Mouse (Mus musculus) embryonic facial prominence, embryonic 10.5 days (tissue): ENCODE measurements around the gene Tubgcp6. TPM values are rescaled to one million over a fixed set of nuclear protein-coding genes. Genes with fewer than 3 reads are reported as not detected.

Experiments used
- DNase-seq: peaks from one replicate; pipeline ENCODE4 v3.0.0-alpha.2; 2017; ENCODE audit warnings: low spot score
- H3K27ac ChIP-seq: fragments of 300-500 bp; sonication (generic); replicated peaks from 2 replicates; pipeline ENCODE4 v1.5.1; 2016; ENCODE audit warnings: mild to moderate bottlenecking
- H3K27me3 ChIP-seq: fragments of 300-500 bp; sonication (generic); replicated peaks from 2 replicates; pipeline ENCODE4 v1.6.1; 2016; ENCODE audit warnings: low read depth, mild to moderate bottlenecking; ENCODE audit not compliant: poor library complexity, severe bottlenecking
- H3K36me3 ChIP-seq: fragments of 300-500 bp; sonication (generic); replicated peaks from 2 replicates; pipeline ENCODE4 v1.6.1; 2016; ENCODE audit warnings: mild to moderate bottlenecking, moderate library complexity
- H3K4me1 ChIP-seq: fragments of 300-500 bp; sonication (generic); 2 replicates; pipeline ENCODE4 v1.6.1; 2016
- H3K4me3 ChIP-seq: fragments of 300-500 bp; sonication (generic); 2 replicates; pipeline ENCODE4 v1.5.1; 2016; ENCODE audit warnings: mild to moderate bottlenecking, moderate library complexity
- H3K9me3 ChIP-seq: fragments of 300-500 bp; sonication (generic); 2 replicates; pipeline ENCODE4 v1.6.1; 2016; ENCODE audit warnings: mild to moderate bottlenecking
- WGBS: fragments of 180-500 bp; shearing (Covaris S2); methylation state at CpG from one replicate; pipeline ENCODE4 v1.1.7; 2016; 5-methylcytosine and 5-hydroxymethylcytosine counted together
- polyA plus RNA-seq: library from polyadenylated mRNA; unstranded; fragments of >200 nt; fragmentation: Nextera tagmentation; extraction: Ambion mirVana; gene quantifications from 2 replicates; pipeline ENCODE4 v1.2.1, GENCODE M21; 2016

Gene Tubgcp6
- polyA plus RNA-seq, 1 experiment from 2014 or later: 25.9 TPM

DNA sequence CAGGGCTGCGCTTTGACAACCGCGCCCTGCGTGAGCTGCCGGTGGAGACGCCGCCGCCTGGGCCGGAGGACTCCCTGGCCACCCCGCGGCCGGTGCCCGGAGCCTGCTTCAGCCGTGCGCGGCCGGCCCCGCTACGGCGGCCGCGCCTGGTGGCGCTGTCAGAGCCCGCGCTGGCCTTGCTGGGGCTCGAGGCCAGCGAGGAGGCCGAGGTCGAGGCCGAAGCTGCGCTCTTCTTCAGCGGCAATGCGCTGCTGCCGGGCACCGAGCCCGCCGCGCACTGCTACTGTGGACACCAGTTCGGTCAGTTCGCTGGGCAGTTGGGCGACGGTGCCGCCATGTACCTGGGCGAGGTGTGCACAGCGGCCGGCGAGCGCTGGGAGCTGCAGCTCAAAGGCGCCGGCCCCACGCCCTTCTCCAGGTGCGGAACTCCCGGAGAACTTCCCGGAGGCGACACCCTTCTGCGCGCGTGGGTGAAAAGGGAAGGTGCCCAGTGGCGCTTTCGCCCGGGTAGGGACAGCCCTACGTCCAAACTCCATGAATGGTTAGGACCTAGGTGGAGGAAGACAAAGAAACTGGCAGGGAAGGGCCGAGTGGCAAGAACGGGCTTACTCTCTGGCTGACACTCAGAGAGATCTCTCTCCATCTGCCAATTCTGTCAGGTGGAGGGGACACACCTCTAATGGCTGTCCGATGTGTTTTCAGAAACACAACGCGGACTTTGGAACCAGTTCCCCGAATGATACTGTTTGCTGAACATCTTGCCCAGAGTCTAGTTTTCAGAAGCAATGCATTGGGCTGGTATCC is 33.5 kb downstream of the Tubgcp6 start:
- peak overlapping the region; percentile 90 for H3K27ac ChIP-seq
- H3K9me3 ChIP-seq: no peaks in the 10 kb centered on the region
- H3K27me3 ChIP-seq: no peaks in the 10 kb centered on the region
- DNase-seq: no peak
- H3K36me3 ChIP-seq: peaks cover 53% of the 10 kb centered on the region
- H3K4me1 ChIP-seq: peaks cover 27% of the 10 kb centered on the region
- peak overlapping the region; percentile 98 for H3K4me3 ChIP-seq
- WGBS: 4% methylated on average over 68 of the region's 68 CpGs

DNA sequence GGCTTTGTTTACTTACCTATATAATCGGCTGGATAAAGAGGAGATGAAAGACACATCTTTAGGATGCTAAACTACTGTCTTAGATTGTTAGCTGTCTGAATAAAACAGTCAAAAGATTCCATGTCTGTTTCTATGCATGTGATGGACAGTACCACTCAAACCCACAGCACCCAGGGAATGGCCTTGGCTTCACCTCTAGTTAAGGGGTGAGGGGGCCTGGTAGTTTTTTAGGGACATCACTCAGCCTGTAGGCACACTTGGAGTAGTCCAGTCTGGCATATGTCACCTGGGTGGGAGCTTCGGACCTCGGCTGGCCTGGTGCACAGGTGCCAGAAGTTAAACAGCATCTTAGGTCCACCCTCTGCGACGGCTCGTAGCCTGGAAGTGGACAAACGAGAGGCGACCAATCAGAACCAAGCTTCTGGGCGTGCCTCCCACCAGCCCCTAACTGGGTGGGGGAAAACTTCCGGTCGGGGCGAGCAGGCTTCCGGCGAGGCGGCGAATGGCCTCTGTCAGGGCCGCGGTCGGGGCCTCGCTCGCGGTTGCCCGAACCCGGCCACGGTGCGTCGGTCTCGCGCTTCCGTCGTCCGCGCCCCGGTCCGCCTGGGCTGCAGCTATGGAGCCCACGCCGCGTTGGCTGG is 34.2 kb downstream of the Tubgcp6 start, which contains the start of gene Selenoo:
Gene Selenoo, plus strand, starts transcription at position 478 of the 641 bp plus-strand sequence.
- Histone ChIP-seq H3K9me3 (no peaks in the 10 kb centered on the region), H3K36me3 (peaks cover 53% of the 10 kb centered on the region), H3K27me3 (no peaks in the 10 kb centered on the region), H3K4me3 (peak within 1 kb of the TSS; percentile 98), H3K27ac (peak within 1 kb of the TSS; percentile 90), H3K4me1 (peaks cover 27% of the 10 kb centered on the region)
- 2% methylated on average over 38 of the region's 38 CpGs for WGBS
- DNase-seq: peak; percentile 92

DNA sequence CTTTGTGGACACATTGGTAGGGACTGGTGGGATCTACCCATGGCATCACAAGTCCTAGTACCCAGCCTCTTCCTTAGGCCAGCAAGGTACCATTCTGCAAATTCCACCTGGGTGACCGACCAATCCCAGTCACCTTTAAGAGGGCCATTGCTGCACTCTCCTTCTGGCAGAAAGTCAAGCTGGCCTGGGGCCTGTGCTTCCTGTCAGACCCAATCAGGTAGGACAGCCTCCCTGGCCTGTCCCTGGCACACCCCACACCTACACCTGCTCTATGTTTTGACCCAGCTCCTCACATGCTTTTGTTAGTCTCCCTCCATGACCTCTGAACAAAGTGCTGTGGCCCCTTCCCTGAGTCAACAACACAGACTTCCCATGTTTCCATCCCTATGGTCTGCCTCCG is 38.1 kb downstream of the Tubgcp6 start:
- Histone ChIP-seq H3K27me3 (no peaks in the 10 kb centered on the region), H3K4me1 (peaks cover 19% of the 10 kb centered on the region), H3K9me3 (no peaks in the 10 kb centered on the region), H3K27ac (no peak overlapping the region), H3K36me3 (peaks cover 74% of the 10 kb centered on the region), H3K4me3 (no peak overlapping the region)
- no peak for DNase-seq
- WGBS: 80% methylated on average over 2 of the region's 2 CpGs

DNA sequence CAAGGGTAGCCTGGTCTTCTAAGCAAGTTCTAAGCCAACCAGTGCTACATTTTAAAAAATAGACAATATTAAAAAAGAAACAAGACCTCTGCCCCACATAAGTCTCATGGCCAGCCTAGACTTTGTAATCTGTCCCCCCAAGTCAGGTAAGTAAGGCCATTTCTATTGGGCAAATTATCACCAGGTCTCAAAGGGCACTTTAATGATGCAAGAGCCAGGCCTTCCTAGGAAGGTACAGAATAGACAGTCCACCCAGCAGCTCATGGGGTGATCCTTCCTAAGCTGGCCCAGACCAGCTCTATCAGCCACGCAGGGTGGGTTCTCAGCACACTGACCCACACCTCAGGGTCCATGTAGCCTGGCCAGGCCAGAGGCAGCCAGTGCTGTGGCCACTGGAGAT is 39.0 kb downstream of the Tubgcp6 start:
- Histone ChIP-seq H3K9me3 (no peaks in the 10 kb centered on the region), H3K27me3 (no peaks in the 10 kb centered on the region), H3K4me1 (peaks cover 13% of the 10 kb centered on the region), H3K4me3 (no peak overlapping the region), H3K27ac (no peak overlapping the region), H3K36me3 (peaks cover 78% of the 10 kb centered on the region)
- WGBS: 85% methylated on average over 1 of the region's 1 CpGs
- no peak for DNase-seq

DNA sequence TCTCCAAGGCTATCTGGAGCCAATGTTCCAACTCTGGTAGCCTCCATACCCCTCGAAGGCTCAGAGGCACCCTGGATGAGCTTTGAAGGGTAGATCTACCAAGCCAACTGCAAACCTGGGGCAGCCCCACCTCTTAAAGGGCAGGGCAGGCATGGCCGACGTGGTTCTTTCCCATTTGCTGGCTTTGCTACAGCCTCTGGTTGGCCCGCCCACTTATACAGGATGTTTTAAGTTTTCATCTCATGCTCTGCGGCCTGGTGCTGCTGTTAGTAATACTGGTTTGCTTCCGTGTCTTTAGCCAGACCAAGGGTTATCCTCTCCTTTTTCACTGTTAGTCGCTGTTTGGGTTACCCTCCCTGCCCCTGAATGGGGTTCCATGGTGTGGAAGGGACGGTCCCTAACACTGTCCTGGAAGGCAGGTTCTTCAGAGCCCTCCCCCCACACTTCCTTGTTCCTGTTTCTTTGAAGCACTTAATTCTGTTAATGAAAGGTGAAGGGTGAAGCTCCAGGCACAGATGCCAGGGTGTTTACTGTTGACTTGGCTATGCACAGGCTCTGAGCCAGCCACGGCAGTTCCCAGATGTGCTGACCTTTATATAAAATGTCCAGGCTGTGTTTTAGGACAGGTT is 44.6 kb downstream of the Tubgcp6 start:
- WGBS: 62% methylated on average over 9 of the region's 9 CpGs
- peaks cover 45% of the 10 kb centered on the region for H3K4me1 ChIP-seq
- H3K27me3 ChIP-seq: no peaks in the 10 kb centered on the region
- H3K27ac ChIP-seq: no peak overlapping the region; the same call in 1 of the 2 replicates
- no peaks in the 10 kb centered on the region for H3K9me3 ChIP-seq
- no peak for DNase-seq
- peak overlapping the region; percentile 87; the same call in 1 of the 2 replicates for H3K4me3 ChIP-seq
- H3K36me3 ChIP-seq: peaks cover 37% of the 10 kb centered on the region

DNA sequence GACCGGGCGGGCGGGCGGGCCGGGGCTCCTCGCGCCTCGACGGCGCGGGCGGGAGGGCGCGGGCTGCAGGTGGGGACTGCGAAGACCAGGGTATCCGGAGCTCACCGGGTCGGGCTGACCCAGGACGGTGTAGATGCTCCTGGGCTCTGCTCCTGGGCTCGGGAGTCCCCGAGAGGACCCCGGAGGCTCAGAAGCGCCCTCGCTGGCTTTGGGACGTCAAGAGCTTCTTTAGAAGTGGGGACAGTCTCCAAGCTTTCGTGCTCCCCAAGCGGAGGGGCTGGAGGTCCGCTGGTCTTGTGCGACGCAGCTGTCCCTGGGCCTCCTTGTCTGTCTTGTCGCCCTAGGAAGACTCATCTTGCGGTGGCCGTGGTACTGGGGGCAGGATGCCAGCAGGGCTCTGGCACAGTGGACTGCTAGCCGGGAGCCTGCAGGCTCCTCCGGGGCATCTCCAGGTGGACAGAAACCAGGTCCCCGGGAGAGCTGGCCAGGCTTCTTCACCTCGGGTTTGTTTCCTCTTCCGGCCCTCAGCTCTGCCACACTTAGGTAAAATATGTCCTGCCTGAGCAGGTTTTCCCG is 46.7 kb downstream of the Tubgcp6 start:
- Histone ChIP-seq H3K27me3 (peaks cover under 1% of the 10 kb centered on the region; the same call in 1 of the 2 replicates), H3K9me3 (no peaks in the 10 kb centered on the region), H3K4me1 (peaks cover 45% of the 10 kb centered on the region), H3K4me3 (peak overlapping the region; percentile 87), H3K36me3 (peaks cover 17% of the 10 kb centered on the region), H3K27ac (peak overlapping the region; percentile 92)
- DNase-seq: no peak
- under 1% methylated on average over 39 of the region's 39 CpGs for WGBS

DNA sequence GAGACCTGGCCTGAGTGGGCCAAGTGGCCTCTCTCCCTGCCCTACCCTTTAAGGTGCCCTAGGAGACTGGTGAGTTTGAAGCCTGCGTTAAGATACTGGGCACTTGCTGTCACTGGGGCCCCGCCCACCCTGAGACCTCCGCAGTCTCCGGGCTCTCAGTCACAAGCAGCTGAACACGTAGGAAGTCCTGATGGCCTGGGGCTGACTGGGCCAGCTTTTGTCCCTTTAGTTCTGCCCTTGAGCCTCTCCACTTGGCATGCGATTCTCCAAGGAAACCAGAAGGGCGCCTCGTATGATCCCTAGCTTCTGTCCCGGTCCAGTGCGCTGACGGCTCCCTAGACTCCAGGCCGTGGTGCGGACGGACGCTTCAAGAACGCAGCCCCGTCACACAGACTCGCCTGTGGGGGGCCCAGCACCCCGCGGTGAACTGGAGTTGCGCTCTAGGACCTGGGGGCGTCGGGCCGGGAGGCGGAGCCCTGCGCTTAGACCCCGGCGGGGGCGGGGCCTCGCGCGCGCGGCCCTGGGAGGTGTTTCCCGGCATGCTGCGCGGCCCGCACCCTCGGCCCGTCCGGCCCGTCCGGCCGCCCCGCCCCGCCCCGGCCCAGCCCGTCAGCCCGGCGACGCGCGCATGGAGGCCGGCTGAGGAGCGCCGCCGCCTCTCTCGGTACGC is 47.3 kb downstream of the Tubgcp6 start:
- peak overlapping the region; percentile 92 for H3K27ac ChIP-seq
- H3K36me3 ChIP-seq: peaks cover 10% of the 10 kb centered on the region
- peak overlapping the region; percentile 87 for H3K4me3 ChIP-seq
- H3K4me1 ChIP-seq: peaks cover 45% of the 10 kb centered on the region
- H3K9me3 ChIP-seq: no peaks in the 10 kb centered on the region
- WGBS: under 1% methylated on average over 59 of the region's 59 CpGs
- peak; percentile 95 for DNase-seq
- H3K27me3 ChIP-seq: peaks cover 7% of the 10 kb centered on the region

DNA sequence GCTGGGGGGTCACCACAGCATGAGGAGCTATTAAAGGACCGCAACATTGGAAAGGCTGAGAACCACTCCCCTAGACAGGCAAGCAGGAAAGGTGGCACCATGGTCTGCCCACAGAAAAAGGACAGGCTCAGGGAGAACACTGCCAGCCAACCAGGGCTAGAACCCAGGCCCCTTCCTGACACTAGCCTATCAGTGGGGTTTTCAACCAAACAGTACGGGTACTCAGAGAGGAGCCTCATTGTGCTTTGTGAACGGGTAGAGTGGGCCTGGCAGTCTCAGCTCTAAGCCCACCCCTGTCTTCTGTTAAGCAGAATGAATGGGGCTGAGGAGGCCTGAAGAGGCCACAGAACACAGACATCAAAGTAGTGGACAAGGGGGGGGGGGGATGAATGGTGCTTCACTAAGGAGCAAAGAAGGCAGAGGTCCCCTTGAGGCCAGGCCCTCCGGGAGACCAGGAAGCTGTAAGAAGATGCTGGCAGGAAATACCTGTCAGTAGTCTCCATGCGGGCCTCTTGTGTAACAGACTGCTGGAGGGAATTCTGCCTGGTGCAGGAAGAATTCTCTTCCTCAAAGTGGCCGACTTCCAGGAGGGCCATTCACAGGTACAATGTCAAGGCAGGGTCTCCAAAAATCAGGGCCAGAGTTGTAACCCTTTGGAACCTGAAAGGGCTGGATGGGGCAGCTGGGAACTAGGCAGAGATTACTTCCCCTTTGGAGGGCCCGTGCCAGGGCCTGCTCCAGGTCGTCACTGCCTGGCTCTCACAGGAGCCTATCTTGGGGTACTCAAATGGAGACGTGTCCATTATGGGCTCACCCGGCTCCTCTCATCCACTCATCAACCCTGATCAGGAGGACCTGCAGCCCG is 48.1 kb downstream of the Tubgcp6 start, which contains the start of gene Trabd:
Gene Trabd, plus strand, starts transcription at position 512 of the 865 bp plus-strand sequence.
- H3K4me3 ChIP-seq: peak within 1 kb of the TSS; percentile 87
- peaks cover 15% of the 10 kb centered on the region for H3K27me3 ChIP-seq
- H3K9me3 ChIP-seq: no peaks in the 10 kb centered on the region
- peak within 1 kb of the TSS; percentile 92 for H3K27ac ChIP-seq
- H3K4me1 ChIP-seq: peaks cover 45% of the 10 kb centered on the region
- DNase-seq: peak; percentile 17
- peaks cover 4% of the 10 kb centered on the region for H3K36me3 ChIP-seq
- 21% methylated on average over 11 of the region's 11 CpGs for WGBS

DNA sequence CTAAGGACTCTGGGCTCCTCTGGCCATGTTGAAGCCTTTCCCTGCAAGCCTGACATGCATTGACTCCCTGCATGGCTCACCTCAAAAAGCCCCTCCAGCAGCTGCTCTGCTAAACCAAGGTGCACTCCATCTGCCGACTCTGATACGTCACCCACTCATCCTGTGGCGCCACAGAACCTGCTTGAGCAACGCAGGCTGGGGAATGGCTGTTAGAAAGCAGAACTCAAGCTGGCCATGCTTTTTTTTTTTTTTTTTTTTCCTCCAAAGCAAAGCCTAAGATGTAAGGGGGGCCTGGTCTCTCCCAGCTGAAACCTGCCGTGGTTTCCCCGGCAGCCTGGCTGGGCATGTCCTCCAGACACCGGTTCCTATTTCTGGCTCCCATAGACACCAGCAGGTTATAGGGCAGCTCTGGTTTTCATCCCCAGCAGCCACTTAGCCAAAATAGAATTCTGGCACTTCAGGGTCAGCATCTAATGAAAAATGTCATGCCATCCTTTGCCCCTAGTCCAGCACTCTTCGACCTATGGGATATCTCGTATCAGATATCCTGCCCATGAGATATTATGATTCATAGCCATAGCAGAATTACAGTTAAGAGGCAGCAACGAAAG is 48.8 kb downstream of the Tubgcp6 start:
- no peak for DNase-seq
- H3K9me3 ChIP-seq: no peaks in the 10 kb centered on the region
- H3K27me3 ChIP-seq: peaks cover 22% of the 10 kb centered on the region
- peaks cover 48% of the 10 kb centered on the region for H3K4me1 ChIP-seq
- peak overlapping the region; percentile 92; the same call in 1 of the 2 replicates for H3K27ac ChIP-seq
- whole genome bisulfite sequencing: 86% methylated on average over 10 of the region's 10 CpGs
- H3K4me3 ChIP-seq: peak overlapping the region; percentile 87; the same call in 1 of the 2 replicates
- no peaks in the 10 kb centered on the region for H3K36me3 ChIP-seq

DNA sequence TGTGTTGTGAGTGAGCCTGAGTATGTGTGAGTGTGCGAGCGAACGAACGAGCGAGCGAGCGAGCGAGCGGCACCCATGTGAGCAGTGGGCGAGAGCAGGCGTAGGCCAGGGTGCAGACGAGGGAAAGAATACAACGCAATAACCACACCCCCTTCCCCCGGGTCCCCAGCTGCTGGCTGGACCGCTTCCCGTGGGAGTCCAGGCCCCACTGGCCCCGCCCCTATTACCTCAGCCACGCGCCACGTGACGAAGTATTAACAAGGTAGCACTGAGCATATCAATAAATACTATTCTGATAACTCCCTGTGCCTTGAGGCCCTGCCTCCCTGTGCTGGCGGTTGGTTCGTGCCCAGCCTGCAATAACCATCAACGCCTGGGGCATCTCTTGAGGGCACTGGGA is 52.3 kb downstream of the Tubgcp6 start:
- no peak overlapping the region for H3K27ac ChIP-seq
- no peaks in the 10 kb centered on the region for H3K36me3 ChIP-seq
- DNase-seq: no peak
- H3K4me1 ChIP-seq: peaks cover 26% of the 10 kb centered on the region
- WGBS: 76% methylated on average over 24 of the region's 24 CpGs
- H3K27me3 ChIP-seq: peaks cover 57% of the 10 kb centered on the region
- no peak overlapping the region for H3K4me3 ChIP-seq
- no peaks in the 10 kb centered on the region for H3K9me3 ChIP-seq

DNA sequence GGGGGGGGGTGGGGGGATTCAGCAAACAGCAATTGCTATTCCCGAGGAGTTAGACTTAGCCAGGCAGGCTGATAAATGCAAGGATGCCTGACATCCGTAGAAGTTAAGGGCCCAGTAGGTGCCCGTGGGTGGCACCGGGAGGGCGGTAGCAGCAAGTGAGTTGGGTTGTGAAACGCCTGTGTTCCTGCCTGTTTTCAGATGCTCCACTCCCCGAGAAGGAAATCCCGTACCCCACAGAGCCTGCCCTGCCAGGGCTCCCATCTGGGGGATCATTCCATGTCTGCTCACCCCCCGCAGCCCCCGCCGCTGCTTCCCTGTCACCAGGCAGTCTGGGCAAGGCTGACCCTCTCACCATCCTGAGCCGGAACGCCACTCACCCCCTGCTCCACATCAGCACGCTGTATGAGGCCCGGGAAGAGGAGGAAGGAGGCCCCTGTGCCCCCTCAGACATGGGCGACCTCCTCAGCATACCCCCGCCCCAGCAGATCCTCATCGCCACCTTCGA is 53.5 kb downstream of the Tubgcp6 start:
- H3K27me3 ChIP-seq: peaks cover 68% of the 10 kb centered on the region

More for the DNA sequence above, 53.5 kb downstream of the Tubgcp6 start:
- no peaks in the 10 kb centered on the region for H3K36me3 ChIP-seq
- 80% methylated on average over 19 of the region's 19 CpGs for WGBS
- DNase-seq: no peak
- no peak overlapping the region for H3K4me3 ChIP-seq
- no peak overlapping the region for H3K27ac ChIP-seq
- peaks cover 14% of the 10 kb centered on the region for H3K4me1 ChIP-seq
- no peaks in the 10 kb centered on the region for H3K9me3 ChIP-seq
